Mouse (Mus musculus): ENCODE measurements around the gene B4galt4. TPM values are rescaled to one million over a fixed set of nuclear protein-coding genes. Genes with fewer than 3 reads are reported as not detected.
A peak's percentile ranks its signal among the peaks of the same experiment; 100 is the strongest.
"Not testable (repeated sequence)": the region's sequence is repeated elsewhere in the genome, so short reads cannot be mapped to it uniquely, and the experiment has no call there.

The B4galt4 gene
- polyA plus RNA-seq, 1 experiment from 2014 or later = 22.1 TPM

DNA sequence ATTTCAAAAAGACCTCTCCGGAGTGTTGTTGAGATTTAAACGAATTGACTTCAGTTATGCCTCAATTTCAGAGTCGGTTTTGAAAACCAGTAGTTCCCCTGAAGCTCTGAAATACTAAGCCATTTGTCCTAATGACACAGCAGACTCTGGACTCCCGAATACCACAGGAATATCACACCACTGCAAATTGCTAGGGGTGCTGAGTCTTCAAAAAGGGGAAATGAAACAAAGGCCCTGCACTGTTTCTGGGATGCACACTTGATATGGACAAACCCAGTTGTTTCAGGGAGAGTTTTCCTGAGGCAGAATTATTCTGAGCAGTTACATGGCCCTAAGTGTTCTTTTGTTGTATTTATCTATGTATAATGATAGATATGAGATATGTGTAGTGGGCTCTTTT, 30.8 kb upstream of the B4galt4 start:
- ATAC-seq = no peak
- Histone ChIP-seq H3K4me3 (replicated peaks) (no peak overlapping the region), H3K9me3 (no peaks in the 10 kb centered on the region), H3K4me2 (replicated peaks) (peak overlapping the region; percentile 64), H3K27ac (no peak overlapping the region), H3K27me3 (replicated peaks) (no peaks in the 10 kb centered on the region), H3K9ac (no peak overlapping the region), H3K36me3 (no peaks in the 10 kb centered on the region), H3K4me1 (replicated peaks) (0 out of 2 replicates have a peak, but pooled peaks cover 3% of the 10 kb centered on the region)
- WGBS = 54% methylated on average over 4 of the region's 4 CpGs

DNA sequence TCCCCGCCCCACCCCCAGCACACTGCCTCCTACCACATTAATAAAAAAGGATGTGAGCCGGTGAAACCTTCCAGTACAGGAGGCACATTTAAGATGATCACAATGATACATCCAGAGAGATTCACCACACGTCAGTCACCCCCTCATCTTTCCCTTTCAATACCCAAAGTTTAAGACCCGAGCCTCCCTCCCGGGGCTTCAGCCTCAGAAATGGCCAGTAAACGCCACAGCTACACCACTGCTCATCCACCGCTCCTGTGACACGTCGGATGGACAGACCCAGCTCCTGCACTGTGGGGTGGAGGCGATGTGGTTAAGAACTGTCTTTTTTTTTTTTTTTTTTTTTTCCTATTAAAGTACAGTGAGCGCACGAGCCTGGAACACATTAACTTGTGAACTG, 30.0 kb upstream of the B4galt4 start:
- H3K4me2 ChIP-seq (replicated peaks) = peak overlapping the region; percentile 64
- ATAC-seq = peak; percentile 4
- 0 out of 2 replicates have a peak, but pooled peaks cover 3% of the 10 kb centered on the region for H3K4me1 ChIP-seq (replicated peaks)
- H3K27me3 ChIP-seq (replicated peaks) = no peaks in the 10 kb centered on the region
- H3K4me3 ChIP-seq (replicated peaks) = peak overlapping the region; percentile 62
- no peaks in the 10 kb centered on the region for H3K9me3 ChIP-seq
- no peaks in the 10 kb centered on the region for H3K36me3 ChIP-seq
- WGBS = 11% methylated on average over 12 of the region's 12 CpGs
- H3K27ac ChIP-seq = peak overlapping the region; percentile 98; the same call in 1 of the 2 replicates
- H3K9ac ChIP-seq = peak overlapping the region; percentile 69

GRCm38 (mm10) chr16:38712581-38713403, 29.3 kb upstream of the B4galt4 start, which contains the start of gene Arhgap31:
Gene Arhgap31, minus strand, starts transcription at chr16:38713274.
- peak within 1 kb of the TSS; percentile 98 for H3K27ac ChIP-seq
- H3K9me3 ChIP-seq = no peaks in the 10 kb centered on the region
- 0 out of 2 replicates have a peak, but pooled peaks cover 3% of the 10 kb centered on the region for H3K4me1 ChIP-seq (replicated peaks)
- peak within 1 kb of the TSS; percentile 64 for H3K4me2 ChIP-seq (replicated peaks)
- peak within 1 kb of the TSS; percentile 62 for H3K4me3 ChIP-seq (replicated peaks)
- peak; percentile 97 for ATAC-seq
- WGBS = under 1% methylated on average over 73 of the region's 74 CpGs
- no peaks in the 10 kb centered on the region for H3K36me3 ChIP-seq
- peak within 1 kb of the TSS; percentile 69 for H3K9ac ChIP-seq
- no peaks in the 10 kb centered on the region for H3K27me3 ChIP-seq (replicated peaks)

- H3K4me2 ChIP-seq (replicated peaks) = peak overlapping the region; percentile 64
- peak; percentile 62; the same call in 1 of the 2 replicates for ATAC-seq
- WGBS = 13% methylated on average over 17 of the region's 17 CpGs
- H3K4me3 ChIP-seq (replicated peaks) = peak overlapping the region; percentile 62
- H3K9me3 ChIP-seq = no peaks in the 10 kb centered on the region
- H3K36me3 ChIP-seq = no peaks in the 10 kb centered on the region
- H3K27ac ChIP-seq = peak overlapping the region; percentile 98
- H3K9ac ChIP-seq = peak overlapping the region; percentile 69
- 0 out of 2 replicates have a peak, but pooled peaks cover 3% of the 10 kb centered on the region for H3K4me1 ChIP-seq (replicated peaks)
- H3K27me3 ChIP-seq (replicated peaks) = no peaks in the 10 kb centered on the region
Observed at GRCm38 (mm10) chr16:38713404-38714258, 28.4 kb upstream of the B4galt4 start.

GRCm38 (mm10) chr16:38714259-38714526, 27.9 kb upstream of the B4galt4 start:
- H3K36me3 ChIP-seq; H3K27ac ChIP-seq; H3K4me1 ChIP-seq (replicated peaks); H3K4me3 ChIP-seq (replicated peaks); H3K27me3 ChIP-seq (replicated peaks); ATAC-seq; H3K9ac ChIP-seq; H3K9me3 ChIP-seq: not testable (repeated sequence)
- WGBS = 30% methylated on average over 11 of the region's 12 CpGs
- H3K4me2 ChIP-seq (replicated peaks) = peak overlapping the region; percentile 64

DNA sequence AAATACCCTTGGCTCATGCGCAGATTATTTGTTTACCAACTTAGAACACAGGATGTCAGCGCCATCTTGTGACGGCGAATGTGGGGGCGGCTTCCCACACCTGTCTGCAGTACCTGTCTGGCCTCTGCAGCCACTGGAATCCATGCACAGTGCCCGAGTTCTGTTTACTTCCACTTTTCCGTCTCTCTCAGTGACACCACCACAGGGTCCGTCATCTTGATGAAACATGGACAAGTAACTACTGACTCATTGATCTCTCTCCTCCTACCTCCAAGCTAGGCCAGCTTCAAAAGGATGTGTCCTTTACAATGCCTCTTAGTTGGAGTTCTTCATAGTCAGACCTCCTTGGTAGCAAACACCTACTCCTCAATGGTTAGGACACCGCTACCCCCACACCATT, 20.7 kb upstream of the B4galt4 start:
- no peaks in the 10 kb centered on the region for H3K9me3 ChIP-seq
- H3K4me2 ChIP-seq (replicated peaks) = no peak overlapping the region
- no peak overlapping the region for H3K9ac ChIP-seq
- H3K27me3 ChIP-seq (replicated peaks) = no peaks in the 10 kb centered on the region
- no peaks in the 10 kb centered on the region for H3K36me3 ChIP-seq
- no peak overlapping the region for H3K4me3 ChIP-seq (replicated peaks)
- H3K27ac ChIP-seq = no peak overlapping the region
- ATAC-seq = no peak
- 93% methylated on average over 9 of the region's 9 CpGs for whole genome bisulfite sequencing
- no peaks in the 10 kb centered on the region for H3K4me1 ChIP-seq (replicated peaks)

GRCm38 (mm10) chr16:38724256-38724655, 17.8 kb upstream of the B4galt4 start:
- Histone ChIP-seq H3K27me3 (replicated peaks) (no peaks in the 10 kb centered on the region), H3K27ac (no peak overlapping the region), H3K4me3 (replicated peaks) (no peak overlapping the region), H3K4me2 (replicated peaks) (no peak overlapping the region), H3K9ac (no peak overlapping the region), H3K4me1 (replicated peaks) (no peaks in the 10 kb centered on the region), H3K36me3 (no peaks in the 10 kb centered on the region), H3K9me3 (no peaks in the 10 kb centered on the region)
- no peak for ATAC-seq
- WGBS = 77% methylated on average over 8 of the region's 8 CpGs

- no peaks in the 10 kb centered on the region for H3K9me3 ChIP-seq
- H3K4me1 ChIP-seq (replicated peaks) = no peaks in the 10 kb centered on the region
- H3K36me3 ChIP-seq = no peaks in the 10 kb centered on the region
- ATAC-seq = no peak
- H3K27me3 ChIP-seq (replicated peaks) = no peaks in the 10 kb centered on the region
- H3K9ac ChIP-seq = no peak overlapping the region
- H3K27ac ChIP-seq = no peak overlapping the region
- 66% methylated on average over 13 of the region's 13 CpGs for WGBS
- no peak overlapping the region for H3K4me2 ChIP-seq (replicated peaks)
- H3K4me3 ChIP-seq (replicated peaks) = no peak overlapping the region
Observed at GRCm38 (mm10) chr16:38724974-38725373, 17.1 kb upstream of the B4galt4 start.

DNA sequence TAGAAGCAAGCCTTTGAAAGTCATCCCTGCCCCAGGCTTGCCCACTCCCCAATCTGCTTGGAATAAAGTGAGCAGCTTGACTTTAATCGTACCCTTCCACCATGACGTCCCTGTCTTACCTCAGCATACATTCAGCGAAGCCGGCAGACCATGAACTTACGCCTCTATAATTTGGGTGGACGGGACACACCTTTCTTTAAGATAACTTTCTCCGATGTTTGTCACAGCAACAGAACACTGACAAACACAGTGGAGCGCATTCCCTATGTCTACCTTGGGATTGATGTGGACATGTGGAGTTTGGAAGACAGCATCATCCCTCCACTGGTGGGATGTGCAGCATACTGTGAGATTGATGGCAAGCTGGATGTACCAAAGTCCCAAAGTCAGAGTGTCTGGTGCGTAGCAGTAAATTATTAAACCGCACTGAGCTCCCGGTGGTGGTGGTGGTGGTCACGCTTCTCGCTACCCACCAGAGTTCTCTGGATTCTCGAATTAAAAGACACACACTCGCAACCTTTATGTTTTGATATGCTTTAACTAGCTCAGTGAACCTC, 13.4 kb upstream of the B4galt4 start:
- no peak overlapping the region for H3K4me2 ChIP-seq (replicated peaks)
- H3K4me3 ChIP-seq (replicated peaks) = no peak overlapping the region
- H3K9me3 ChIP-seq = no peaks in the 10 kb centered on the region
- H3K36me3 ChIP-seq = no peaks in the 10 kb centered on the region
- no peaks in the 10 kb centered on the region for H3K4me1 ChIP-seq (replicated peaks)
- H3K9ac ChIP-seq = no peak overlapping the region
- H3K27ac ChIP-seq = no peak overlapping the region
- no peaks in the 10 kb centered on the region for H3K27me3 ChIP-seq (replicated peaks)
- WGBS = 94% methylated on average over 15 of the region's 15 CpGs
- ATAC-seq = no peak

DNA sequence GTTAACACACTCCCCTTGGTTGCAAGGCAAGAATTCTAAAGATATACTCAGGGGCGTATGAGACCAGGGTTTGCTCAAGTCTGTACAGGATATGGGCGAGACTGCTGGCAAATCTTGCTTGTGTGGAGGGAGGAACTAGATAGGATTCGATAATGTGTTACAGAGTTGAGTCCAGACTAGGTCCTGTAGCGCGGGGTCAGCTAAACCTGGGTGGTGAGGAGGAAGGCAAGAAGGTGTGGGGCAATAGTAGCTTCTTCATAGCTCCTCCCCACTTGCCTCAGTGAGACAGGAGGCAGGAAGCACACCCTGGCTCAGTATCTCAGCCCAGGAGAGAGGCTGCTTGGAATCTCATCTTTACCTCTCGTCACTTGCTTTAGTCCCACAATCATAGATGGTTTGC, 12.9 kb upstream of the B4galt4 start:
- Histone ChIP-seq H3K9ac (no peak overlapping the region), H3K4me2 (replicated peaks) (no peak overlapping the region), H3K4me1 (replicated peaks) (no peaks in the 10 kb centered on the region), H3K4me3 (replicated peaks) (no peak overlapping the region), H3K27me3 (replicated peaks) (no peaks in the 10 kb centered on the region), H3K36me3 (no peaks in the 10 kb centered on the region), H3K9me3 (no peaks in the 10 kb centered on the region), H3K27ac (no peak overlapping the region)
- 76% methylated on average over 6 of the region's 6 CpGs for WGBS
- peak; percentile 21; the same call in 1 of the 2 replicates for ATAC-seq

GRCm38 (mm10) chr16:38729610-38730288, 12.3 kb upstream of the B4galt4 start:
- ATAC-seq = peak; percentile 65
- H3K27me3 ChIP-seq (replicated peaks) = no peaks in the 10 kb centered on the region
- H3K36me3 ChIP-seq = no peaks in the 10 kb centered on the region
- no peaks in the 10 kb centered on the region for H3K4me1 ChIP-seq (replicated peaks)
- H3K9ac ChIP-seq = no peak overlapping the region
- 0 out of 2 replicates have a peak overlapping the region, but pooled peaks have one; percentile 0 for H3K4me3 ChIP-seq (replicated peaks)
- H3K9me3 ChIP-seq = no peaks in the 10 kb centered on the region
- peak overlapping the region; percentile 42 for H3K4me2 ChIP-seq (replicated peaks)
- H3K27ac ChIP-seq = no peak overlapping the region
- WGBS = 34% methylated on average over 15 of the region's 15 CpGs

GRCm38 (mm10) chr16:38730921-38731320, 11.1 kb upstream of the B4galt4 start:
- no peak overlapping the region for H3K4me2 ChIP-seq (replicated peaks)

More at GRCm38 (mm10) chr16:38730921-38731320, 11.1 kb upstream of the B4galt4 start:
- H3K9me3 ChIP-seq = no peaks in the 10 kb centered on the region
- no peaks in the 10 kb centered on the region for H3K27me3 ChIP-seq (replicated peaks)
- no peaks in the 10 kb centered on the region for H3K36me3 ChIP-seq
- no peaks in the 10 kb centered on the region for H3K4me1 ChIP-seq (replicated peaks)
- 49% methylated on average over 8 of the region's 8 CpGs for WGBS
- no peak for ATAC-seq
- no peak overlapping the region for H3K4me3 ChIP-seq (replicated peaks)
- no peak overlapping the region for H3K27ac ChIP-seq
- no peak overlapping the region for H3K9ac ChIP-seq

All from intestine, embryonic 15.5 days (tissue).